7 mouse cellular contexts compared by ENCODE assay signal in genomic region chr14:115042055-115042564, GRCm38 (mm10). TPM values are rescaled to one million over a fixed set of nuclear protein-coding genes. Genes with fewer than 3 reads are reported as not detected.
DNase-seq lines count a peak whose midpoint lies in the region; ATAC-seq lines count a peak whose summit lies in the region.

No protein-coding gene starts in this region.

- 0% methylated on average over 28 of the region's 51 CpGs for whole genome bisulfite sequencing in embryonic facial prominence, embryonic 11.5 days
- WGBS in limb, embryonic 10.5 days, result under 1% methylated on average over 37 of the region's 51 CpGs
- under 1% methylated on average over 25 of the region's 51 CpGs for WGBS in midbrain, embryonic 12.5 days

- ATAC-seq in embryonic facial prominence, embryonic 11.5 days (replicated peaks; ENCODE audit: insufficient number of reproducible peaks, low FRiP score, low TSS enrichment, low read depth), result peak; percentile 68
- ATAC-seq in midbrain, embryonic 12.5 days (ENCODE audit: low FRiP score, low read depth), result peak; percentile 83

- H3K27me3 ChIP-seq in embryonic facial prominence, embryonic 11.5 days (ENCODE audit: control insufficient read depth, insufficient read depth, low read length), result no peaks in the 10 kb centered on the region
- H3K27me3 ChIP-seq in limb, embryonic 10.5 days (ENCODE audit: low read depth, poor library complexity, severe bottlenecking), result no peaks in the 10 kb centered on the region
- H3K27me3 ChIP-seq in midbrain, embryonic 12.5 days, result peaks cover 12% of the 10 kb centered on the region

- peak overlapping the region; percentile 100 for H3K9ac ChIP-seq in embryonic facial prominence, embryonic 11.5 days (replicated peaks; ENCODE audit: low read length)
- peak overlapping the region; percentile 99 for H3K9ac ChIP-seq in midbrain, embryonic 12.5 days (replicated peaks)

- peak overlapping the region; percentile 44 for H3K4me2 ChIP-seq in embryonic facial prominence, embryonic 11.5 days (ENCODE audit: low read depth, low read length)
- peak overlapping the region; percentile 65 for H3K4me2 ChIP-seq in midbrain, embryonic 12.5 days (replicated peaks)

- H3K9me3 ChIP-seq in embryonic facial prominence, embryonic 11.5 days (replicated peaks; ENCODE audit: control insufficient read depth, low read length), result no peaks in the 10 kb centered on the region
- H3K9me3 ChIP-seq in limb, embryonic 10.5 days (replicated peaks), result no peaks in the 10 kb centered on the region
- H3K9me3 ChIP-seq in midbrain, embryonic 12.5 days, result no peaks in the 10 kb centered on the region

- peaks cover 9% of the 10 kb centered on the region for H3K36me3 ChIP-seq in embryonic facial prominence, embryonic 11.5 days (replicated peaks; ENCODE audit: control insufficient read depth, insufficient read depth, low read depth, low read length)
- peaks cover 50% of the 10 kb centered on the region for H3K36me3 ChIP-seq in limb, embryonic 10.5 days
- peaks cover 37% of the 10 kb centered on the region for H3K36me3 ChIP-seq in midbrain, embryonic 12.5 days

- H3K27ac ChIP-seq in embryonic facial prominence, embryonic 11.5 days (replicated peaks; ENCODE audit: low read depth, low read length), result peak overlapping the region; percentile 94
- peak overlapping the region; percentile 100 for H3K27ac ChIP-seq in limb, embryonic 10.5 days
- peak overlapping the region; percentile 96 for H3K27ac ChIP-seq in midbrain, embryonic 12.5 days (replicated peaks)

- peak; percentile 94 for DNase-seq in adrenal gland, postnatal 14 days
- peak; percentile 89 for DNase-seq in embryonic facial prominence, embryonic 11.5 days (ENCODE audit: low spot score)
- peak; percentile 99 for DNase-seq in heart, adult 11 months
- peak; percentile 89 for DNase-seq in kidney, adult 18-20 months
- peak; percentile 90 for DNase-seq in limb, embryonic 10.5 days (ENCODE audit: low spot score)
- DNase-seq in skeletal muscle tissue, adult 2 months (ENCODE audit: low read depth, low spot score), result peak; percentile 81

- H3K4me3 ChIP-seq in embryonic facial prominence, embryonic 11.5 days (ENCODE audit: low read depth, low read length), result peak overlapping the region; percentile 96
- peak overlapping the region; percentile 94 for H3K4me3 ChIP-seq in limb, embryonic 10.5 days
- H3K4me3 ChIP-seq in midbrain, embryonic 12.5 days, result peak overlapping the region; percentile 98

- 0 out of 2 replicates have a peak, but pooled peaks cover 2% of the 10 kb centered on the region for H3K4me1 ChIP-seq in embryonic facial prominence, embryonic 11.5 days (ENCODE audit: control insufficient read depth, insufficient read depth, low read length)
- peaks cover 35% of the 10 kb centered on the region for H3K4me1 ChIP-seq in limb, embryonic 10.5 days
- peaks cover 18% of the 10 kb centered on the region for H3K4me1 ChIP-seq in midbrain, embryonic 12.5 days

RNA-seq across cellular contexts. Expression of gene Gpc5, which starts 49.9 kb away (rescaled TPM):
- 1.4 and 2.6 TPM in 2 replicates for total RNA-seq in adrenal gland, postnatal 14 days (2021)
- 1.0 and 1.5 TPM in 2 replicates for polyA plus RNA-seq in embryonic facial prominence, embryonic 11.5 days (2014; fragmentation: Nextera tagmentation; extraction: Ambion mirVana)
- 8.7 and 16.0 TPM in 2 replicates for polyA plus RNA-seq in limb, embryonic 10.5 days (2016; fragmentation: Nextera tagmentation; extraction: Ambion mirVana)
- polyA plus RNA-seq in midbrain, embryonic 12.5 days (2016; fragmentation: Nextera tagmentation; extraction: Ambion mirVana), result 1.4 and 1.5 TPM in 2 replicates

Comparison
In these comparisons a context has a peak if more than half of its experiments do, and no peak if none do; other contexts are left out.
1. Peak in every context shown above with its lines: DNase-seq, ATAC-seq, H3K4me3 ChIP-seq and H3K27ac ChIP-seq.